Mouse (Mus musculus) cortical plate, adult 2 months (tissue): ENCODE results near the gene Pcmt1.

ENCODE experiments used
- CTCF ChIP-seq: fragments of 200-500 bp; IDR thresholded peaks from 2 replicates; pipeline ENCODE4 v1.5.1; 2011; ENCODE audit warnings: mild to moderate bottlenecking, control low read depth, low read length; ENCODE audit not compliant: insufficient read depth; ENCODE audit errors: extremely low read depth
- POLR2A ChIP-seq: fragments of 200-500 bp; IDR thresholded peaks from 2 replicates; pipeline ENCODE4 v1.6.1; 2011; ENCODE audit warnings: mild to moderate bottlenecking, low read length, control low read depth; ENCODE audit not compliant: insufficient read depth; ENCODE audit errors: extremely low read depth

DNA sequence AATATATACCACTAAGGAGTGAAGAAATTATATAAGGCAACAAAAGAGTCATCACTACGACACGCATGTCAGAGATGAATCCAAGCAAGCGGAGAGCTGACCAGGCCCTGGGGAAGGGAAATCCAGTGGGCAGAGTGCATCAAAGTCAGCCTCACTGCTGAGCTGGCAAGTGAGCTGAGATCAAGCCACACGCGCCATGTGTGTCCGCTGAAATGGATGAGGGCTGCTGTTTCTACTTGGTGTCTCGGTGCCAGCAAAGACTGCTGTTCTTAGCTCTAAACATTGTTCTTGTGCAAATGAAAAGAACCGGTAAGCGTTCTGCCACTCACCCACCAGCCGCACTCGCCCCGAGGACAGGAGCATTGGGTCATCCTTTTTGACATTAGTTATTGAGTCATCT lies 40.6 kb downstream of the Pcmt1 start:
- TF ChIP-seq POLR2A: no peak
- TF ChIP-seq CTCF: no peak
